Mouse (Mus musculus) adrenal gland (tissue): ENCODE measurements around the gene Lrfn1.
"Not testable (repeated sequence)": the region's sequence is repeated elsewhere in the genome, so short reads cannot be mapped to it uniquely, and the experiment has no call there.

Source experiments
- intact Hi-C: fragments of 180-260 bp; cut with DNase I; formaldehyde crosslinking; loops from one replicate; pipeline ENCODE4 v1.15.1; 2025

The Lrfn1 gene

DNA sequence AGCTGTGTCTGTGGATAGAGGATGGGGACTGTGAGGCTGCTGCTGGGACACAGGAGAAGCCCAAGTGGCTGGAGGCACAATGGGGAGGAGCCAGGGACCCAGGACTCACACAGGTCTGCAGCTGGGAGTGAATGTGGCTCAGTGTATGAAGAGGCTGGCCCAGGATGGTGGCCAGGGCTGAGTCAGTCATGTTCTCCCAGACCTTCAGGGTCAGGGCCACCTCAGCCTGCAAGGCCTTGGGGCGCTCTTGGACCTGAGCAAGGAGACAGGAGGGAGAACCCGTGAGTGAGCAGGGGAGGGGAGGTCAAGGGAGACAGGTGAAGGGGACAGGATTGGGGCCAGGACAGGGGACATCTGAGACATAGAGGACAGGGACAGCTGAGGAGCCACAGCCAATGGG, 57.3 kb downstream of the Lrfn1 start:
- intact Hi-C loops, result not testable (repeated sequence)

DNA sequence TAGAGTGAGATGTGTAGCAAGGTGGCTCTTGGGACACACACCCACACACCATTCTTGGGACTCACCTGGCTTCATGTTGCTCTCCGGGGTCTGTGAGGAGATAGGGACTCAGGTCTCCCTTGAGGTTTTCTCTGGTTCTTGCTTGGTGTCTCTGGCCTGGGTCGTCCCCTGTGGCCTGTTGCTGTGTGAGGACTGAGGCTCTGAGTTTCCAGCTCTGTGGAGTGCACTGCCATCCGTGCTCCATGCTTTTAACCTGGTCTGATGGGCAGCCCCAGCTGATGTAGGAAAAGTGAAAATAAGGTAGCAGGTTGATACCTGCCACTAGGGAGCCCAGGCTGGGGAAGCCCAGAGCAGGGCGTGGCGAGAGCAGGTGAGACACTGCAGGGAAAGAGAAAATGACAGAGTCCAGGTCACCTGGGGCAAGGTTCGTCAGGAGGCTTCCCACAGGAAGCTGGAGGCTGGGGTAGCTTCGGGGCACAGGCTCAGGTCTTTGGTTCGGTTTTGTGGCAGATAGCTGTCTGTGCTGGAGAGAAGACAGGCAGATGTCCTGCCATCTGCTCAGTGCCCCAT, 58.7 kb downstream of the Lrfn1 start, which contains the start of gene Ifnl2:
Gene Ifnl2 (minus strand): TSS at position 51 of the 570 bp plus-strand sequence.
- intact Hi-C loops, result not testable (repeated sequence)

DNA sequence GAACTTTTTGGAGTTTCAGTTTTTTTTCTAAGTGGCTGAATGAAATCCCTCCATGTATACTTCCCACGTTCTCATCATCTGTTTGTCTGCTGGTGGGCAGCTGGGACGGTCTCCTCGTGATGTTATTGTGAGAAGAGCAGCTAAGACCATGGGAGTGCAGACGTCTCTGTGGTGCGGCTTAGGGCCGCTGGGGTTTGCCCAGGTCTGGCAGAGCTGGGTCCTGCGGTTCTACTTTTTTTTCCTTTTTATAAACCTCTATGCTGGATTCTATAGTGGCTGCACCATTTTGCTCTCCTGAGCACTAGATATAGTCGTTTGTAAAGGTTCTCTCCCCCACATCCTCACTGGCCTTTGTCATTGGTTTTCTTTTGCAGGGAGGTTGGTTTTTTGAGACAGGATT, 59.7 kb downstream of the Lrfn1 start:
- intact Hi-C loops, result no loop called here
